Mouse (Mus musculus): ENCODE measurements around the gene Gm20388.

DNA sequence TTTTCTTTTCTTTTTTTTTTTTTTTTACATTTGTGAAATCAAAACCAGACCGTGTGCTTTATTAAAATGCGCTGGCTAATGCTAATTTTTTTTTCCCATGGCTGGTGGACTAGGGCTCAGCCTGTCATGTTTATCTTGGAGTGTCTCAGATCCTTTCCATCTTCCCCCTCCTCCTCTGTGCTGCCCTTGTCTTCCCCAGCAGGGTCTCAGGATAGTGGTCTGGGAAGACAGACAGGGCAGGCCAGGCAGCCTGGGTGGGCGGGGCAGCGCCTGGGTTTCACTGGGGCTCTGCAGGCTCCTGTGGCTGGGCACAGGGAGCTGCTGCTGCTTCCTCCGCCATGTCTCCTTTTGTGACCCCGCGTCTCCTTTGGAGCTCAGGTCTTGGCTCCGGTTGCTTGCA lies 2191.6 kb downstream of the Gm20388 start:
- no peak for TF ChIP-seq POLR2A (IDR thresholded peaks at IDR 0.05; ENCODE audit: extremely low read depth, insufficient read depth, low read length)
- TF ChIP-seq CTCF (IDR thresholded peaks at IDR 0.05; ENCODE audit: extremely low read depth, insufficient read depth, low read length): no peak

All from cortical plate, adult 2 months (tissue).